Mouse (Mus musculus) cortical plate, adult 2 months (tissue): ENCODE results near the gene Bcar3.
A peak's percentile ranks its signal among the peaks of the same experiment; 100 is the strongest.

Experiments used
- CTCF ChIP-seq: fragments of 200-500 bp; IDR thresholded peaks from 2 replicates; pipeline ENCODE4 v1.5.1; 2011; ENCODE audit warnings: mild to moderate bottlenecking, control low read depth, low read length; ENCODE audit not compliant: insufficient read depth; ENCODE audit errors: extremely low read depth
- POLR2A ChIP-seq: fragments of 200-500 bp; IDR thresholded peaks from 2 replicates; pipeline ENCODE4 v1.6.1; 2011; ENCODE audit warnings: mild to moderate bottlenecking, low read length, control low read depth; ENCODE audit not compliant: insufficient read depth; ENCODE audit errors: extremely low read depth

DNA sequence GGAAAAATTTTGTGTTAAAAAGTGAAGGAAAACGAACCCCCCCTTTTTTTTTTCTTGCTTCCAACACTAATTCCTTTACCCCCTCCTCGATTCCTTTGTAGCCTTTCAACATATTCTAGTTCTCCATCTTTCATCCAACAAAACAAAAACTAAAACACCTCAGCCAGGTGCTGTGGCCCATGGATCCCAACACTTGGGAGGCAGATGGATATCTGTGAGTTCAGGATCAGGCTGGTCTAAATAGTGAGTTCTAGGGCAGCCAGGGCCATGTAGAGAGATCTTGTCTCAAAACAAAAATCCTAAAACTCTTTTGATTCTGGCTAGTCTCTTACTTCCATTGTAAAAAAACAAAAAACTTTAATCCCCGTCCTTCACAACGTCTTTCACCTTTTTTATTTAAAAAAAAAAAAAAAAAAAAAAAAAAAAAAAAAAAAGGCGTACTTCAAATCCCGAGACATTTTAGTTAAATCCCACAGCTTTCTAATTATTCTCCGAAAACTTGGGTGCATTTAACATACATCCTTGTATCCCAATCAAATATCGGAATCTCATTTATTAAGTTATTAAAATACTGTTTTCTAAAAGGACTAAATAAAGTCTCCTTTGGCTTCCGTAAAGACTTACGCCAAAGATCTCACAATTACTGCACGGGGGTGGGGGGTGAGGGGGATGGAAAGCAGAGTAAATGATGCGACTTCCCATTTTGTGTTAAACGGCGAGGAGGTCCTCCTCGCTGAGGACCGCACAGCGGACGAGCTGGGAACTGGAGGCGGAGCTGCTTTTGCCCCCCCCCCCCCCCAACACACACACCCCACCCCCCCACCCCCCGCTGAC lies 20.3 kb upstream of the Bcar3 start:
- no peak for TF ChIP-seq CTCF
- peak; percentile 49; the same call in 1 of the 2 replicates for TF ChIP-seq POLR2A
